Mouse (Mus musculus) ovary, postnatal 10 days (tissue): ENCODE results near the gene Yy1.
A peak's percentile ranks its signal among the peaks of the same experiment; 100 is the strongest.
"Not testable (repeated sequence)": the region's sequence is repeated elsewhere in the genome, so short reads cannot be mapped to it uniquely, and the experiment has no call there.

Experiments
- DNase-seq: peaks from one replicate; pipeline ENCODE4 v3.0.0; 2022; ENCODE audit warnings: low spot score

Gene Yy1

GRCm38 (mm10) chr12:108826282-108826957 is 33.6 kb downstream of the Yy1 start:
- no peak for DNase-seq

GRCm38 (mm10) chr12:108826958-108827535 is 34.3 kb downstream of the Yy1 start:
- DNase-seq: no peak

GRCm38 (mm10) chr12:108827641-108828040 is 34.9 kb downstream of the Yy1 start:
- DNase-seq: no peak

- no peak for DNase-seq
Measured at GRCm38 (mm10) chr12:108829636-108830035, 36.9 kb downstream of the Yy1 start.

GRCm38 (mm10) chr12:108830358-108830757 is 37.6 kb downstream of the Yy1 start:
- no peak for DNase-seq

GRCm38 (mm10) chr12:108831966-108832643 is 39.3 kb downstream of the Yy1 start:
- DNase-seq: no peak

GRCm38 (mm10) chr12:108832851-108833250 is 40.1 kb downstream of the Yy1 start:
- no peak for DNase-seq

GRCm38 (mm10) chr12:108833408-108833807 is 40.6 kb downstream of the Yy1 start:
- DNase-seq: no peak

- no peak for DNase-seq
Measured at GRCm38 (mm10) chr12:108834337-108834736, 41.6 kb downstream of the Yy1 start.

GRCm38 (mm10) chr12:108834786-108835185 is 42.0 kb downstream of the Yy1 start:
- DNase-seq: no peak

- no peak for DNase-seq
Measured at GRCm38 (mm10) chr12:108835208-108835839, 42.6 kb downstream of the Yy1 start.

GRCm38 (mm10) chr12:108835840-108836409 is 43.2 kb downstream of the Yy1 start, which contains the start of the genes Slc25a29 and Slc25a47:
TSS of gene Slc25a29 (minus strand) at chr12:108835883.
TSS of gene Slc25a47 (plus strand) at chr12:108836046.
- DNase-seq: peak; percentile 86

- DNase-seq: no peak
Measured at GRCm38 (mm10) chr12:108836722-108837121, 43.9 kb downstream of the Yy1 start.

GRCm38 (mm10) chr12:108841181-108841580 is 48.4 kb downstream of the Yy1 start:
- DNase-seq: no peak

- DNase-seq: no peak
Measured at GRCm38 (mm10) chr12:108842663-108843062, 49.9 kb downstream of the Yy1 start.

- DNase-seq: not testable (repeated sequence)
Measured at GRCm38 (mm10) chr12:108848033-108848432, 55.3 kb downstream of the Yy1 start.

- DNase-seq: no peak
Measured at GRCm38 (mm10) chr12:108849488-108850022, 56.8 kb downstream of the Yy1 start.

- DNase-seq: no peak
Measured at GRCm38 (mm10) chr12:108850129-108850528, 57.4 kb downstream of the Yy1 start.

GRCm38 (mm10) chr12:108850886-108851285 is 58.1 kb downstream of the Yy1 start:
- DNase-seq: no peak

GRCm38 (mm10) chr12:108852822-108853221 is 60.0 kb downstream of the Yy1 start:
- DNase-seq: no peak

- no peak for DNase-seq
Measured at GRCm38 (mm10) chr12:108855081-108855480, 62.3 kb downstream of the Yy1 start.

- DNase-seq: no peak
Measured at GRCm38 (mm10) chr12:108856186-108856585, 63.4 kb downstream of the Yy1 start.
